Mouse (Mus musculus) left cerebral cortex, adult 9 months (tissue): ENCODE measurements at regions not wholly inside any gene's neighbourhood (a gene's known extent, or its start where the extent isn't known, plus 50 kb on each side); places are given as distances from the start of the nearest gene placed in this dataset.

Source experiments
- DNase-seq, 2 experiments: peaks; one replicate each; pipeline ENCODE4 v3.0.0; 2022; ENCODE audit warnings: low spot score in 2 of 2

- no peak for DNase-seq
Observed at GRCm38 (mm10) chr11:8148485-8148825, 515.9 kb downstream of the Tns3 start.

GRCm38 (mm10) chr11:8147790-8148484 lies 516.4 kb downstream of the Tns3 start:
- no peak for DNase-seq

- DNase-seq, result peak in 1 of 2 experiments; percentile 8
Observed at GRCm38 (mm10) chr11:8137366-8137765, 527.0 kb downstream of the Tns3 start.

- no peak for DNase-seq
Observed at GRCm38 (mm10) chr11:8136666-8137065, 527.7 kb downstream of the Tns3 start.

GRCm38 (mm10) chr11:8109286-8109685 lies 555.0 kb downstream of the Tns3 start:
- DNase-seq, result no peak

- DNase-seq, result no peak
Observed at GRCm38 (mm10) chr11:8101091-8101490, 563.2 kb downstream of the Tns3 start.

GRCm38 (mm10) chr11:8084328-8084727 lies 580.0 kb downstream of the Tns3 start:
- DNase-seq, result no peak

- no peak for DNase-seq
Observed at GRCm38 (mm10) chr11:8082811-8083210, 581.5 kb downstream of the Tns3 start.

GRCm38 (mm10) chr11:8073321-8073720 lies 591.0 kb downstream of the Tns3 start:
- DNase-seq, result no peak

GRCm38 (mm10) chr11:8068873-8069272 lies 595.5 kb downstream of the Tns3 start:
- DNase-seq, result peak in 1 of 2 experiments; percentile 3

- no peak for DNase-seq
Observed at GRCm38 (mm10) chr11:8067330-8067729, 597.0 kb downstream of the Tns3 start.

- no peak for DNase-seq
Observed at GRCm38 (mm10) chr11:8065811-8066210, 598.5 kb downstream of the Tns3 start.

GRCm38 (mm10) chr11:8065086-8065485 lies 599.2 kb downstream of the Tns3 start:
- no peak for DNase-seq

GRCm38 (mm10) chr11:8061989-8062388 lies 602.3 kb downstream of the Tns3 start:
- DNase-seq, result no peak

- DNase-seq, result no peak
Observed at GRCm38 (mm10) chr11:8061573-8061972, 602.8 kb downstream of the Tns3 start.

GRCm38 (mm10) chr11:8051499-8051898 lies 612.8 kb downstream of the Tns3 start:
- no peak for DNase-seq

GRCm38 (mm10) chr11:8045086-8045485 lies 619.2 kb downstream of the Tns3 start:
- DNase-seq, result no peak

- no peak for DNase-seq
Observed at GRCm38 (mm10) chr11:8030119-8030518, 634.2 kb downstream of the Tns3 start.

GRCm38 (mm10) chr11:8007801-8008200 lies 656.5 kb downstream of the Tns3 start:
- DNase-seq, result no peak

- no peak for DNase-seq
Observed at GRCm38 (mm10) chr11:7981031-7981430, 683.3 kb downstream of the Tns3 start.

- no peak for DNase-seq
Observed at GRCm38 (mm10) chr11:7975845-7976244, 688.5 kb downstream of the Tns3 start.

GRCm38 (mm10) chr11:7949931-7950330 lies 714.4 kb downstream of the Tns3 start:
- DNase-seq, result no peak

GRCm38 (mm10) chr11:7949201-7949875 lies 715.0 kb downstream of the Tns3 start:
- DNase-seq, result no peak
